15 mouse cellular contexts compared by ENCODE assay signal in genomic region chr16:95463796-95464195, GRCm38 (mm10).
DNase-seq lines count a peak whose midpoint lies in the region; ATAC-seq and TF ChIP-seq lines count a peak whose summit lies in the region.
"Had no signal": no experiment of that assay in that cellular context is flagged by ENCODE, and none has a peak within 500 bp of the region (broad histone marks: within the 10 kb centered on the region; RNA-seq: fewer than 3 reads in every experiment).

No protein-coding gene starts in this region.

- no peak for TF ChIP-seq EP300 in stomach, postnatal 0 days (optimal IDR thresholded peaks at IDR 0.05)

- no peak overlapping the region for H3K9ac ChIP-seq in stomach, embryonic 16.5 days (ENCODE audit: low read length)
- no peak overlapping the region for H3K9ac ChIP-seq in stomach, postnatal 0 days (ENCODE audit: low read length)
- H3K9ac ChIP-seq: midbrain, embryonic 13.5 days had no signal

- no peaks in the 10 kb centered on the region for H3K27me3 ChIP-seq in stomach, embryonic 16.5 days (ENCODE audit: control insufficient read depth, insufficient read depth, low read length)
- H3K27me3 ChIP-seq in stomach, postnatal 0 days (ENCODE audit: control insufficient read depth, insufficient read depth, low read length): no peaks in the 10 kb centered on the region
- H3K27me3 ChIP-seq: midbrain, embryonic 13.5 days had no signal

- H3K27ac ChIP-seq in stomach, embryonic 16.5 days (ENCODE audit: low read length): no peak overlapping the region
- H3K27ac ChIP-seq in stomach, postnatal 0 days (replicated peaks): no peak overlapping the region
- H3K27ac ChIP-seq: midbrain, embryonic 13.5 days had no signal

- H3K4me3 ChIP-seq in stomach, embryonic 16.5 days (replicated peaks; ENCODE audit: low read length): no peak overlapping the region
- H3K4me3 ChIP-seq in stomach, postnatal 0 days (ENCODE audit: low read depth, low read length): no peak overlapping the region
- H3K4me3 ChIP-seq: erythroblast, embryonic 14.5 days; midbrain, embryonic 13.5 days had no signal

- H3K4me2 ChIP-seq in stomach, embryonic 16.5 days (ENCODE audit: low read depth, low read length): no peak overlapping the region
- H3K4me2 ChIP-seq in stomach, postnatal 0 days (replicated peaks; ENCODE audit: low read depth): no peak overlapping the region
- H3K4me2 ChIP-seq: liver, embryonic 11.5 days; midbrain, embryonic 13.5 days had no signal

- H3K4me1 ChIP-seq in stomach, embryonic 16.5 days (ENCODE audit: control insufficient read depth, insufficient read depth, low read length): no peaks in the 10 kb centered on the region
- no peaks in the 10 kb centered on the region for H3K4me1 ChIP-seq in stomach, postnatal 0 days (replicated peaks; ENCODE audit: control insufficient read depth, insufficient read depth)
- H3K4me1 ChIP-seq: midbrain, embryonic 13.5 days had no signal

- 0 out of 2 replicates have a peak, but pooled peaks have one; percentile 7 for ATAC-seq in stomach, embryonic 16.5 days (ENCODE audit: insufficient read depth, low FRiP score)
- no peak for ATAC-seq in stomach, postnatal 0 days (ENCODE audit: low FRiP score, low TSS enrichment)
- ATAC-seq in cerebellum, adult (ENCODE audit: insufficient number of reproducible peaks, low FRiP score, low TSS enrichment): no peak
- ATAC-seq: midbrain, embryonic 13.5 days had no signal

- H3K36me3 ChIP-seq in stomach, embryonic 16.5 days (ENCODE audit: control insufficient read depth, insufficient read depth, low read length): no peaks in the 10 kb centered on the region
- no peaks in the 10 kb centered on the region for H3K36me3 ChIP-seq in stomach, postnatal 0 days (ENCODE audit: control insufficient read depth, insufficient read depth, low read length)
- H3K36me3 ChIP-seq: midbrain, embryonic 13.5 days had no signal

- whole genome bisulfite sequencing in stomach, embryonic 16.5 days: 20% methylated on average over 6 of the region's 6 CpGs
- WGBS in stomach, postnatal 0 days: 17% methylated on average over 6 of the region's 6 CpGs

- H3K9me3 ChIP-seq in stomach, embryonic 16.5 days (replicated peaks; ENCODE audit: control insufficient read depth, low read length): no peaks in the 10 kb centered on the region
- no peaks in the 10 kb centered on the region for H3K9me3 ChIP-seq in stomach, postnatal 0 days (ENCODE audit: control insufficient read depth, low read length)
- H3K9me3 ChIP-seq: midbrain, embryonic 13.5 days had no signal

- TF ChIP-seq CTCF in stomach, postnatal 0 days (IDR thresholded peaks at IDR 0.05; ENCODE audit: low read depth): no peak

- DNase-seq in adrenal gland, adult (ENCODE audit: inconsistent age in 2 of 2, low spot score in 1 of 2): peak; percentile 73 to 91
- no peak for DNase-seq in adrenal gland, postnatal 4 days (ENCODE audit: low spot score in 2 of 2)
- DNase-seq in stomach, postnatal 0 days (ENCODE audit: low spot score): no peak
- DNase-seq in kidney, postnatal 14 days: peak; percentile 83
- no peak for DNase-seq in layer of hippocampus, postnatal 36 days
- no peak for DNase-seq in embryo, embryonic 10 days (ENCODE audit: low spot score)
- DNase-seq: cerebellum, postnatal 36 days; gastrocnemius, postnatal 14 days; right cerebral cortex, postnatal 4 days; thymus, adult 2 months had no signal

Comparison
In these comparisons a context has a peak if more than half of its experiments do, and no peak if none do; other contexts are left out.
1. DNase-seq: peak in adrenal gland, adult (2 of 2) and kidney, postnatal 14 days (single experiment); none in adrenal gland, postnatal 4 days (0 of 2), stomach, postnatal 0 days (single experiment), layer of hippocampus, postnatal 36 days (0 of 2) and embryo, embryonic 10 days (single experiment).